Mouse (Mus musculus) C2C12 (cell line): ENCODE data around the gene Polr2l.

Experiments used
- CTCF ChIP-seq: IDR thresholded peaks from one replicate; pipeline ENCODE4 v1.5.1; 2011; ENCODE audit not compliant: control insufficient read depth, insufficient read depth, insufficient read length
- MYOG ChIP-seq: IDR thresholded peaks from one replicate; pipeline ENCODE4 v1.6.1; 2011; ENCODE audit not compliant: control insufficient read depth, insufficient read length; ENCODE audit errors: extremely low read depth

- TF ChIP-seq CTCF (no peak), MYOG (no peak)
Observed at GRCm38 (mm10) chr7:141458661-141459060, 16.3 kb downstream of the Polr2l start.
